Mouse (Mus musculus) thymus, postnatal 10 days (tissue): ENCODE results near the gene Gm20696.

Source experiments
- DNase-seq, 2 experiments: peaks; one replicate each; pipeline ENCODE4 v3.0.0; 2021; ENCODE audit warnings: low spot score in 2 of 2

Gene Gm20696

GRCm38 (mm10) chr6:99359765-99360499, 306.7 kb downstream of the Gm20696 start:
- DNase-seq = no peak

- no peak for DNase-seq
These were observed 307.4 kb downstream of the Gm20696 start for GRCm38 (mm10) chr6:99359036-99359698.

- DNase-seq = no peak
These were observed 308.7 kb downstream of the Gm20696 start for GRCm38 (mm10) chr6:99357931-99358330.

- DNase-seq = no peak
These were observed 312.3 kb downstream of the Gm20696 start for GRCm38 (mm10) chr6:99354338-99354737.

GRCm38 (mm10) chr6:99353441-99353840, 313.2 kb downstream of the Gm20696 start:
- no peak for DNase-seq

GRCm38 (mm10) chr6:99350566-99350965, 316.0 kb downstream of the Gm20696 start:
- no peak for DNase-seq

- no peak for DNase-seq
These were observed 316.4 kb downstream of the Gm20696 start for GRCm38 (mm10) chr6:99350156-99350555.

- no peak for DNase-seq
These were observed 318.8 kb downstream of the Gm20696 start for GRCm38 (mm10) chr6:99347836-99348235.

GRCm38 (mm10) chr6:99344966-99345365, 321.6 kb downstream of the Gm20696 start:
- no peak for DNase-seq

- no peak for DNase-seq
These were observed 322.2 kb downstream of the Gm20696 start for GRCm38 (mm10) chr6:99344357-99344756.

- no peak for DNase-seq
These were observed 322.8 kb downstream of the Gm20696 start for GRCm38 (mm10) chr6:99343815-99344214.

GRCm38 (mm10) chr6:99342416-99342815, 324.2 kb downstream of the Gm20696 start:
- DNase-seq = no peak

GRCm38 (mm10) chr6:99340902-99341301, 325.7 kb downstream of the Gm20696 start:
- no peak for DNase-seq

GRCm38 (mm10) chr6:99339986-99340721, 326.4 kb downstream of the Gm20696 start:
- DNase-seq = no peak

- DNase-seq = no peak
These were observed 327.3 kb downstream of the Gm20696 start for GRCm38 (mm10) chr6:99339343-99339620.

- DNase-seq = no peak
These were observed 327.8 kb downstream of the Gm20696 start for GRCm38 (mm10) chr6:99338593-99339342.

- DNase-seq = no peak
These were observed 328.4 kb downstream of the Gm20696 start for GRCm38 (mm10) chr6:99338174-99338573.

- DNase-seq = no peak
These were observed 329.0 kb downstream of the Gm20696 start for GRCm38 (mm10) chr6:99337575-99337974.

GRCm38 (mm10) chr6:99336191-99336590, 330.4 kb downstream of the Gm20696 start:
- DNase-seq = no peak

- DNase-seq = no peak
These were observed 331.3 kb downstream of the Gm20696 start for GRCm38 (mm10) chr6:99335174-99335830.

- DNase-seq = no peak
These were observed 332.3 kb downstream of the Gm20696 start for GRCm38 (mm10) chr6:99334255-99334654.

GRCm38 (mm10) chr6:99333127-99333526, 333.5 kb downstream of the Gm20696 start:
- DNase-seq = no peak
